Mouse (Mus musculus): ENCODE results near the gene Nop16.
A peak's percentile ranks its signal among the peaks of the same experiment; 100 is the strongest.

The Nop16 gene

GRCm38 (mm10) chr13:54572621-54573020 lies 17.3 kb downstream of the Nop16 start:
- no peaks in the 10 kb centered on the region for H3K9me3 ChIP-seq (ENCODE audit: low read length)
- TF ChIP-seq CTCF (conservative IDR thresholded peaks at IDR 0.05; ENCODE audit: low read length) (no peak), POU5F1 (IDR thresholded peaks at IDR 0.05; ENCODE audit: borderline replicate concordance, low read length) (no peak), NANOG (IDR thresholded peaks at IDR 0.05; ENCODE audit: borderline replicate concordance, low read length) (no peak)
- H3K36me3 ChIP-seq (ENCODE audit: insufficient read depth, low read length) = peaks cover 18% of the 10 kb centered on the region
- no peak overlapping the region for H3K4me3 ChIP-seq (replicated peaks; ENCODE audit: low read length)
- peaks cover 65% of the 10 kb centered on the region for H3K4me1 ChIP-seq (replicated peaks; ENCODE audit: low read depth, low read length)
- peaks cover 20% of the 10 kb centered on the region for H3K27me3 ChIP-seq (ENCODE audit: insufficient read depth, low read length)

- Histone ChIP-seq H3K27me3 (ENCODE audit: insufficient read depth, low read length) (peaks cover 18% of the 10 kb centered on the region), H3K4me1 (replicated peaks; ENCODE audit: low read depth, low read length) (peaks cover 64% of the 10 kb centered on the region), H3K36me3 (ENCODE audit: insufficient read depth, low read length) (peaks cover 8% of the 10 kb centered on the region), H3K9me3 (ENCODE audit: low read length) (no peaks in the 10 kb centered on the region), H3K4me3 (replicated peaks; ENCODE audit: low read length) (no peak overlapping the region)
- TF ChIP-seq POU5F1 (IDR thresholded peaks at IDR 0.05; ENCODE audit: borderline replicate concordance, low read length) (no peak), CTCF (conservative IDR thresholded peaks at IDR 0.05; ENCODE audit: low read length) (no peak), NANOG (IDR thresholded peaks at IDR 0.05; ENCODE audit: borderline replicate concordance, low read length) (no peak)
These were observed 18.3 kb downstream of the Nop16 start for GRCm38 (mm10) chr13:54571637-54572036.

- H3K9me3 ChIP-seq (ENCODE audit: low read length) = no peaks in the 10 kb centered on the region
These were observed 19.2 kb downstream of the Nop16 start for GRCm38 (mm10) chr13:54570736-54571135.

GRCm38 (mm10) chr13:54569282-54569681 lies 20.6 kb downstream of the Nop16 start:
- H3K27me3 ChIP-seq (ENCODE audit: insufficient read depth, low read length) = peaks cover 6% of the 10 kb centered on the region
- H3K9me3 ChIP-seq (ENCODE audit: low read length) = no peaks in the 10 kb centered on the region
- H3K4me3 ChIP-seq (replicated peaks; ENCODE audit: low read length) = no peak overlapping the region
- H3K36me3 ChIP-seq (ENCODE audit: insufficient read depth, low read length) = no peaks in the 10 kb centered on the region
- TF ChIP-seq NANOG (IDR thresholded peaks at IDR 0.05; ENCODE audit: borderline replicate concordance, low read length) = no peak
- H3K4me1 ChIP-seq (replicated peaks; ENCODE audit: low read depth, low read length) = peaks cover 63% of the 10 kb centered on the region

More at GRCm38 (mm10) chr13:54570736-54571135, 19.2 kb downstream of the Nop16 start:
- TF ChIP-seq CTCF (conservative IDR thresholded peaks at IDR 0.05; ENCODE audit: low read length) (no peak), NANOG (IDR thresholded peaks at IDR 0.05; ENCODE audit: borderline replicate concordance, low read length) (no peak), POU5F1 (IDR thresholded peaks at IDR 0.05; ENCODE audit: borderline replicate concordance, low read length) (no peak)
- Histone ChIP-seq H3K36me3 (ENCODE audit: insufficient read depth, low read length) (no peaks in the 10 kb centered on the region), H3K4me3 (replicated peaks; ENCODE audit: low read length) (no peak overlapping the region), H3K4me1 (replicated peaks; ENCODE audit: low read depth, low read length) (peaks cover 64% of the 10 kb centered on the region), H3K27me3 (ENCODE audit: insufficient read depth, low read length) (peaks cover 8% of the 10 kb centered on the region)

- peaks cover 65% of the 10 kb centered on the region for H3K4me1 ChIP-seq (replicated peaks; ENCODE audit: low read depth, low read length)
- peak overlapping the region; percentile 49 for H3K4me3 ChIP-seq (replicated peaks; ENCODE audit: low read length)
- no peak for TF ChIP-seq CTCF (conservative IDR thresholded peaks at IDR 0.05; ENCODE audit: low read length)
- no peak for TF ChIP-seq POU5F1 (IDR thresholded peaks at IDR 0.05; ENCODE audit: borderline replicate concordance, low read length)
- TF ChIP-seq NANOG (IDR thresholded peaks at IDR 0.05; ENCODE audit: borderline replicate concordance, low read length) = no peak
- H3K36me3 ChIP-seq (ENCODE audit: insufficient read depth, low read length) = peaks cover 5% of the 10 kb centered on the region; the same call in 1 of the 2 replicates
- H3K27me3 ChIP-seq (ENCODE audit: insufficient read depth, low read length) = peaks cover under 1% of the 10 kb centered on the region; the same call in 1 of the 2 replicates
- H3K9me3 ChIP-seq (ENCODE audit: low read length) = no peaks in the 10 kb centered on the region
These were observed 21.5 kb downstream of the Nop16 start for GRCm38 (mm10) chr13:54568380-54568779.

- peak overlapping the region; percentile 99 for H3K4me3 ChIP-seq (replicated peaks; ENCODE audit: low read length)
- H3K4me1 ChIP-seq (replicated peaks; ENCODE audit: low read depth, low read length) = peaks cover 73% of the 10 kb centered on the region
- H3K36me3 ChIP-seq (ENCODE audit: insufficient read depth, low read length) = peaks cover 30% of the 10 kb centered on the region
- no peaks in the 10 kb centered on the region for H3K9me3 ChIP-seq (ENCODE audit: low read length)
- TF ChIP-seq POU5F1 (IDR thresholded peaks at IDR 0.05; ENCODE audit: borderline replicate concordance, low read length) (no peak), NANOG (IDR thresholded peaks at IDR 0.05; ENCODE audit: borderline replicate concordance, low read length) (0 out of 2 replicates have a peak, but pooled peaks have one; percentile 44), CTCF (conservative IDR thresholded peaks at IDR 0.05; ENCODE audit: low read length) (peak; percentile 78)
- H3K27me3 ChIP-seq (ENCODE audit: insufficient read depth, low read length) = no peaks in the 10 kb centered on the region
These were observed 24.1 kb downstream of the Nop16 start for GRCm38 (mm10) chr13:54565594-54566345.

- TF ChIP-seq CTCF (conservative IDR thresholded peaks at IDR 0.05; ENCODE audit: low read length) (no peak), POU5F1 (IDR thresholded peaks at IDR 0.05; ENCODE audit: borderline replicate concordance, low read length) (no peak), NANOG (IDR thresholded peaks at IDR 0.05; ENCODE audit: borderline replicate concordance, low read length) (no peak)
- Histone ChIP-seq H3K4me1 (replicated peaks; ENCODE audit: low read depth, low read length) (peaks cover 71% of the 10 kb centered on the region), H3K27me3 (ENCODE audit: insufficient read depth, low read length) (no peaks in the 10 kb centered on the region), H3K4me3 (replicated peaks; ENCODE audit: low read length) (peak within 1 kb of the TSS; percentile 99), H3K9me3 (ENCODE audit: low read length) (no peaks in the 10 kb centered on the region), H3K36me3 (ENCODE audit: insufficient read depth, low read length) (peaks cover 36% of the 10 kb centered on the region)
These were observed 24.7 kb downstream of the Nop16 start, which contains the start of gene 4833439L19Rik for GRCm38 (mm10) chr13:54565201-54565581. Gene 4833439L19Rik, minus strand, starts transcription at chr13:54565435.

GRCm38 (mm10) chr13:54564232-54565200 lies 25.4 kb downstream of the Nop16 start:
- no peak for TF ChIP-seq CTCF (conservative IDR thresholded peaks at IDR 0.05; ENCODE audit: low read length)
- TF ChIP-seq POU5F1 (IDR thresholded peaks at IDR 0.05; ENCODE audit: borderline replicate concordance, low read length) = no peak
- TF ChIP-seq NANOG (IDR thresholded peaks at IDR 0.05; ENCODE audit: borderline replicate concordance, low read length) = no peak
- Histone ChIP-seq H3K4me3 (replicated peaks; ENCODE audit: low read length) (peak overlapping the region; percentile 99), H3K27me3 (ENCODE audit: insufficient read depth, low read length) (no peaks in the 10 kb centered on the region), H3K36me3 (ENCODE audit: insufficient read depth, low read length) (peaks cover 43% of the 10 kb centered on the region), H3K9me3 (ENCODE audit: low read length) (no peaks in the 10 kb centered on the region), H3K4me1 (replicated peaks; ENCODE audit: low read depth, low read length) (peaks cover 74% of the 10 kb centered on the region)
